Mouse (Mus musculus) C2C12 (cell line): ENCODE results near the gene Kdm2a.

ENCODE experiments used
- CEBPB ChIP-seq: IDR thresholded peaks from one replicate; pipeline ENCODE4 v1.6.1; 2011; ENCODE audit warnings: low read depth, mild to moderate bottlenecking, control low read depth, moderate library complexity
- CTCF ChIP-seq: IDR thresholded peaks from one replicate; pipeline ENCODE4 v1.5.1; 2011; ENCODE audit not compliant: control insufficient read depth, insufficient read depth, insufficient read length
- FOSL1 ChIP-seq: IDR thresholded peaks from one replicate; pipeline ENCODE4 v1.8.0; 2011; ENCODE audit warnings: mild to moderate bottlenecking, low read length; ENCODE audit not compliant: poor library complexity, insufficient read depth, severe bottlenecking
- MAX ChIP-seq: IDR thresholded peaks from one replicate; pipeline ENCODE4 v1.6.1; 2011; ENCODE audit warnings: mild to moderate bottlenecking, control low read depth
- MYOG ChIP-seq: IDR thresholded peaks from one replicate; pipeline ENCODE4 v1.6.1; 2011; ENCODE audit not compliant: control insufficient read depth, insufficient read length; ENCODE audit errors: extremely low read depth
- USF1 ChIP-seq: IDR thresholded peaks from one replicate; pipeline ENCODE4 v1.6.1; 2011; ENCODE audit warnings: low read depth, mild to moderate bottlenecking, control low read depth, moderate library complexity

DNA sequence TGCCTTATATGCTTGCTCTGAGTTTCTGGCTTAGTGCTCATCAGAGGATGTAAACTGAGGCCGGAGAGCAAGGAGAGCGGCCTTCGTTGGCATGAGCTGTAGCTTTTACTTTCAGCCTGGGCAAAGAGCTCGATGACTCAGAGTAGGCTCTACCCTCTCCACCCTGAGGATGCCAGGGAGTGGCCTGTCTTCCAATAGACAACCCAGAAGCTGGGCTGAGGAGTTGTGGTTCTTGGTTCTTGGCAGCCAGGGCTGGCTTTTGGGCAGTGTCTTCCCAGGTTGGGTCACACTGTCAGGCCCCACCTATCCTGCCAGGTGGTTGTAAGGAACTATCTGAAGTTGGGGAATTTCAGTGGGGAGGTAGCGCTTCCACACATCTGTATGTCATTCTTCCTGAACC, 21.6 kb upstream of the Kdm2a start:
- TF ChIP-seq CTCF, result no peak
- TF ChIP-seq MAX, result no peak
- no peak for TF ChIP-seq USF1
- no peak for TF ChIP-seq CEBPB
- no peak for TF ChIP-seq FOSL1
- TF ChIP-seq MYOG, result no peak
